ENCODE assay signal across 10 mouse cellular contexts in genomic region chr2:71353306-71354054, GRCm38 (mm10). TPM values are rescaled to one million over a fixed set of nuclear protein-coding genes. Genes with fewer than 3 reads are reported as not detected.
A peak's percentile ranks its signal among the peaks of the same experiment; 100 is the strongest.
DNase-seq lines count a peak whose midpoint lies in the region; ATAC-seq and TF ChIP-seq lines count a peak whose summit lies in the region.
"Had no signal": no experiment of that assay in that cellular context is flagged by ENCODE, and none has a peak within 500 bp of the region (broad histone marks: within the 10 kb centered on the region; RNA-seq: fewer than 3 reads in every experiment).

No protein-coding gene starts in this region.

- ATAC-seq in heart, postnatal 0 days (ENCODE audit: insufficient read depth, low read depth), result peak; percentile 52; the same call in 1 of the 2 replicates
- no peak for ATAC-seq in midbrain, embryonic 16.5 days

- DNase-seq in lung, postnatal 36 days, result peak; percentile 16
- DNase-seq in lung, postnatal 4 days, result no peak
- DNase-seq in heart, postnatal 0 days (ENCODE audit: low spot score), result peak; percentile 23
- peak; percentile 28 for DNase-seq in mesoderm, embryonic 11.5 days (ENCODE audit: low read depth, low spot score)
- DNase-seq in cerebellum, postnatal 10 days, result no peak
- DNase-seq: cerebellum, adult 9-10 months; spleen, adult 18-20 months had no signal

- no peak for TF ChIP-seq CTCF in bone marrow macrophage, adult 2 months (IDR thresholded peaks at IDR 0.05; ENCODE audit: low read depth, low read length)
- no peak for TF ChIP-seq CTCF in heart, postnatal 0 days (IDR thresholded peaks at IDR 0.05; ENCODE audit: low read depth)

- no peak overlapping the region for H3K9ac ChIP-seq in heart, postnatal 0 days (replicated peaks; ENCODE audit: low read depth, low read length)
- no peak overlapping the region for H3K9ac ChIP-seq in midbrain, embryonic 16.5 days (ENCODE audit: low read depth, low read length)
- H3K9ac ChIP-seq: liver, embryonic 14.5 days had no signal

- H3K27ac ChIP-seq in bone marrow macrophage, adult 2 months (ENCODE audit: insufficient read depth, low read depth, low read length), result peak overlapping the region; percentile 1; the same call in 1 of the 2 replicates
- H3K27ac ChIP-seq in heart, postnatal 0 days (ENCODE audit: low read depth), result peak overlapping the region; percentile 82
- H3K27ac ChIP-seq in midbrain, embryonic 16.5 days (ENCODE audit: low read length), result no peak overlapping the region
- H3K27ac ChIP-seq: liver, embryonic 14.5 days had no signal

- H3K4me2 ChIP-seq in heart, postnatal 0 days (ENCODE audit: low read depth, low read length), result no peak overlapping the region
- H3K4me2 ChIP-seq in midbrain, embryonic 16.5 days (ENCODE audit: low read length), result no peak overlapping the region

- no peaks in the 10 kb centered on the region for H3K9me3 ChIP-seq in heart, postnatal 0 days (replicated peaks; ENCODE audit: control insufficient read depth, low read length)
- no peaks in the 10 kb centered on the region for H3K9me3 ChIP-seq in midbrain, embryonic 16.5 days (replicated peaks; ENCODE audit: control insufficient read depth, low read length, poor library complexity, severe bottlenecking)

- 58% methylated on average over 10 of the region's 10 CpGs for WGBS in heart, postnatal 0 days
- 63% methylated on average over 10 of the region's 10 CpGs for WGBS in midbrain, embryonic 16.5 days

- H3K4me3 ChIP-seq in bone marrow macrophage, adult 2 months (ENCODE audit: insufficient read depth, low read length), result 0 out of 2 replicates have a peak overlapping the region, but pooled peaks have one; percentile 2
- H3K4me3 ChIP-seq in heart, postnatal 0 days (ENCODE audit: low read depth, low read length), result no peak overlapping the region
- H3K4me3 ChIP-seq in midbrain, embryonic 16.5 days (ENCODE audit: low read depth, low read length), result no peak overlapping the region

- TF ChIP-seq POLR2A in bone marrow macrophage, adult 2 months (IDR thresholded peaks at IDR 0.05; ENCODE audit: borderline replicate concordance, low read depth, low read length), result no peak

- TF ChIP-seq EP300 in heart, postnatal 0 days (IDR thresholded peaks at IDR 0.05; ENCODE audit: low read depth), result no peak

- H3K4me1 ChIP-seq in bone marrow macrophage, adult 2 months (ENCODE audit: control insufficient read depth, insufficient read depth, low read length), result peaks cover 14% of the 10 kb centered on the region
- peaks cover 20% of the 10 kb centered on the region for H3K4me1 ChIP-seq in heart, postnatal 0 days (ENCODE audit: control insufficient read depth, insufficient read depth)
- H3K4me1 ChIP-seq in midbrain, embryonic 16.5 days (ENCODE audit: control insufficient read depth, insufficient read depth, low read length), result 0 out of 2 replicates have a peak, but pooled peaks cover 4% of the 10 kb centered on the region

- H3K27me3 ChIP-seq in heart, postnatal 0 days (ENCODE audit: control insufficient read depth, insufficient read depth, low read length), result no peaks in the 10 kb centered on the region
- H3K27me3 ChIP-seq in midbrain, embryonic 16.5 days (ENCODE audit: control insufficient read depth, insufficient read depth, low read depth, low read length), result no peaks in the 10 kb centered on the region

- peaks cover 5% of the 10 kb centered on the region; the same call in 1 of the 2 replicates for H3K36me3 ChIP-seq in heart, postnatal 0 days (replicated peaks; ENCODE audit: control insufficient read depth, insufficient read depth, low read length)
- 0 out of 2 replicates have a peak, but pooled peaks cover 3% of the 10 kb centered on the region for H3K36me3 ChIP-seq in midbrain, embryonic 16.5 days (ENCODE audit: control insufficient read depth, insufficient read depth, low read length)

RNA-seq across cellular contexts. Expression of gene Slc25a12, which starts 14.1 kb away (rescaled TPM):
- polyA plus RNA-seq in bone marrow macrophage, adult 2 months (2012; ENCODE audit: insufficient read depth, insufficient read length, missing spikeins), result 35.8 and 39.1 TPM in 2 replicates
- total RNA-seq in heart, postnatal 0 days (2014; rRNA removed; ENCODE audit: low replicate concordance), result 155 and 270 TPM in 2 replicates
- polyA plus RNA-seq in heart, postnatal 0 days (2015; fragmentation: Nextera tagmentation; extraction: Ambion mirVana), result 135 and 159 TPM in 2 replicates
- polyA plus RNA-seq in midbrain, embryonic 16.5 days (2015; fragmentation: Nextera tagmentation; extraction: Ambion mirVana), result 114 and 117 TPM in 2 replicates

RNA-seq across cellular contexts. Expression of gene Hat1, which starts 35.3 kb away (rescaled TPM):
- 44.3 and 47.5 TPM in 2 replicates for polyA plus RNA-seq in bone marrow macrophage, adult 2 months (2012; ENCODE audit: insufficient read depth, insufficient read length, missing spikeins)
- total RNA-seq in heart, postnatal 0 days (2014; rRNA removed; ENCODE audit: low replicate concordance), result 27.2 and 33.0 TPM in 2 replicates
- polyA plus RNA-seq in heart, postnatal 0 days (2015; fragmentation: Nextera tagmentation; extraction: Ambion mirVana), result 66.5 and 69.9 TPM in 2 replicates
- 38.1 and 45.0 TPM in 2 replicates for polyA plus RNA-seq in midbrain, embryonic 16.5 days (2015; fragmentation: Nextera tagmentation; extraction: Ambion mirVana)

Comparison
In these comparisons a context has a peak if more than half of its experiments do, and no peak if none do; other contexts are left out.
1. DNase-seq: peak in lung, postnatal 36 days (single experiment), heart, postnatal 0 days (single experiment) and mesoderm, embryonic 11.5 days (single experiment); none in lung, postnatal 4 days (0 of 2) and cerebellum, postnatal 10 days (0 of 2).